Mouse (Mus musculus): Measurements from ENCODE around the gene Sp4.

GRCm38 (mm10) chr12:118301866-118302835 is 911 bp upstream of the Sp4 start:
- TF ChIP-seq CTCF (IDR thresholded peaks at IDR 0.05; ENCODE audit: extremely low read depth, insufficient read depth, low read length) (no peak), POLR2A (IDR thresholded peaks at IDR 0.05; ENCODE audit: extremely low read depth, insufficient read depth, low read length) (peak; percentile 50; the same call in 1 of the 2 replicates)

Measured in cortical plate, adult 2 months (tissue).